Mouse (Mus musculus): ENCODE measurements around the gene Dcp1b. TPM values are rescaled to one million over a fixed set of nuclear protein-coding genes. Genes with fewer than 3 reads are reported as not detected.

Gene Dcp1b
- polyA plus RNA-seq, 1 experiment from 2014 or later = 15.6 TPM

DNA sequence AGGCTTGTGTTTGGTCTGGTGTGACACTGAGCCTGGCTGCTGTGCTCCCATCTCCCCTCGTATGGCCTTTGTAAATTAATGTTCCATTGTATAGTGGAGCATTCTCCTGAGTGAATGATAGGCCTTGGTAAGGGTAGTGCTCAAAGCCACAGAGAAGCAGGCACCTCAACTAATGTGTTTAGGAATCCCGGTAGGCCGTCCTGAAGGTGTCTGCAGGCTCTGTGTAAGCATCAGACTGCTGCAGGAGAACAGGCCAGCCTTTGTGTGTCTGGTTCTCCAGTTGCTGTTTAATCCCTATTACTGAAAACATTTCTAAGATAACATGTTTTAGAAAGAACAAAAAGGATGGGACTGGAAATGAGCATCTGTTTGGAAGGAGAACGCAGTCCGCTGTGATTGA, 43.5 kb downstream of the Dcp1b start:
- H3K4me2 ChIP-seq (ENCODE audit: low read length) = no peak overlapping the region
- H3K36me3 ChIP-seq (ENCODE audit: control insufficient read depth, insufficient read depth, low read length) = peaks cover 39% of the 10 kb centered on the region
- no peak overlapping the region for H3K4me3 ChIP-seq (replicated peaks; ENCODE audit: low read depth, low read length)
- DNase-seq (no peak), ATAC-seq (ENCODE audit: low FRiP score, low TSS enrichment) (no peak)
- H3K27me3 ChIP-seq (ENCODE audit: control insufficient read depth, insufficient read depth, low read length) = no peaks in the 10 kb centered on the region
- no peaks in the 10 kb centered on the region for H3K4me1 ChIP-seq (ENCODE audit: control insufficient read depth, insufficient read depth, low read length)
- H3K9ac ChIP-seq (replicated peaks; ENCODE audit: low read length) = no peak overlapping the region
- no peaks in the 10 kb centered on the region for H3K9me3 ChIP-seq (ENCODE audit: control insufficient read depth, low read length)
- H3K27ac ChIP-seq (replicated peaks; ENCODE audit: low read depth, low read length) = no peak overlapping the region
- 87% methylated on average over 5 of the region's 5 CpGs for WGBS

DNA sequence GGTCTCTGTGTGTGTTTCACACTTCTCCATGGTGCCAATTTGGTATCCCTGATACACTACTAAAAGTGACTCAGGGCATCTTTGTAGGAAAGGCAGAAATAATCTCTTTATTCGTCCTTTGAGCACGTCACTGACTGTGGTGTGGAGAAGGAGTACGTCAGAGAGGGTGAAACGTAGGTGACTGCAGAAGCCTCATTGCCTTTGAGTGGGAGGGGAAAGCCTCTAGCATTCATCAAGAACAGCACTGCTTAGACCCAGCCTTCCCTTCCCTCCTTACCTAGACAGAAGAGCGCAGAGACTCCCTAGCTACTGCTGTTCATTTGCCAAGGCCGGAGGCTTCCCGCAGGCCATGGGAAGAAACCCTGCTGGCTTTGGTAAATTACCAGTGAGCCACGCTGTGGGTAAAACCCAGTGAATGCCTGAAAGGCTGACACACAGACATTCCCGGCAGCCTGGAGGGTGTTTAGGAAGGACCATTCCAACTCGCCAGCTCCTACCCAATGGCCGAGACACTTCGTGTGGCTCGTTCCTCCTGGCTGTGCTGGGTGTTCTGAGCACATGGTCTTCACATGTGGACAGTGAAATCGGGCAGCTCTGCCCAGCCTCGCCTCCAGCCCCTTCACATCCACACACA, 44.3 kb downstream of the Dcp1b start:
- Histone ChIP-seq H3K36me3 (ENCODE audit: control insufficient read depth, insufficient read depth, low read length) (peaks cover 33% of the 10 kb centered on the region), H3K27ac (replicated peaks; ENCODE audit: low read depth, low read length) (no peak overlapping the region), H3K9ac (replicated peaks; ENCODE audit: low read length) (no peak overlapping the region), H3K4me1 (ENCODE audit: control insufficient read depth, insufficient read depth, low read length) (no peaks in the 10 kb centered on the region), H3K27me3 (ENCODE audit: control insufficient read depth, insufficient read depth, low read length) (no peaks in the 10 kb centered on the region), H3K4me2 (ENCODE audit: low read length) (no peak overlapping the region), H3K9me3 (ENCODE audit: control insufficient read depth, low read length) (no peaks in the 10 kb centered on the region), H3K4me3 (replicated peaks; ENCODE audit: low read depth, low read length) (no peak overlapping the region)
- DNase-seq = no peak
- WGBS = 80% methylated on average over 15 of the region's 15 CpGs
- ATAC-seq (ENCODE audit: low FRiP score, low TSS enrichment) = no peak

DNA sequence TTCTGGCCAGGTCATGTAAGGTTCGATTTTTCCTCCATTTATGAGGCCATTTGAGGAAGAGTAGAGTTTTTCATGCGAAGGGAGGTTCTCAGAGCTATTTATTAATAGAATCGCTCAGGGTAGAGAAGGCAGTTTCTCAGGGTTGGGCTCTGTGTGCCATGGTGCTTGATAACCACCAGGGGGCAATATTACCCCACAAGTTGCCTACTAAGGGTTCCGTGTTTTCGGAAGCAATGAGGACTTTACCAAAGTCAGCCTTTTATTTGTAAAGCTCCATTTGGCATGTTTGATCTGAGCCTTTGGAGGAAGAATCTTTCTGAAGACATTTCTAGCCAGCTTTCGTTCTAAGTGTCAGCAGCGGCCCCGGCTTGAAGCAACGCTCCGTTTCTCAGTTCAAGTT, 45.2 kb downstream of the Dcp1b start:
- peak; percentile 57; the same call in 1 of the 2 replicates for ATAC-seq (ENCODE audit: low FRiP score, low TSS enrichment)
- WGBS = 48% methylated on average over 10 of the region's 10 CpGs

DNA sequence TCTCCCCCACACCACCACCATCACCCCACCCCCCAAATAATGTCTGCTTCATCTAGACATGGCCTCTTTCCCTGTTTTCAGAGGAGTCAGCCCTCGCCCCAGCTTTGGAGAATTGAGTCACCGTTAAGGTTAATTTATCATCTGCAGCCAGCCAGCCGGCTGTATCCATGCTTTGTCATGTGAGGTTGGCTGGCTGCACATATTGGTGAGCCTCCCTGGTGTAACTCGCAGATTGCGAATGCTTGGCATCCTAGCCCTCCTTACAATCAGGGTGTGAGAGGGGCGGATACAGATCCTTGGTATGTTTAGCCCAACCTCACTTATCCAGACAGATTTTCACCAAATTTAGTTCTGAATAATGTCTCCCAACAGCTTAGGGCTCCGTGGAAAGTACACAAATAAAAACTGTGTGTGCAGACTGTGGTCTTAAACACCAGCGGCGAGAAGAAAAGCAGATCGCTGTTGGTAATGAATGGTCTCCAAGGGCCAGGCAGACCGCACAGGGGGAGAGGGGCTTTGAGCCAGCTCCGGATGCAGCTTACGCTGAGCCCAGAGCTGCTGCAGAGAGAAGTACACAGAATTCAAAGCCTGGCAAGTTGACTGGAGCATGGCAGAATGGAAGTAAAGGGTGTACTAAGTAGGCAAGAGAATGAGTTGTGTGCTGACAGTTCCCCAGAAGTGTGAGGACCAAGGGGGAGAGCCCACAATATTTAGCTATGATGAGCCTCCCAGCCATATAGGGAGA, 49.6 kb downstream of the Dcp1b start:
- Histone ChIP-seq H3K4me1 (ENCODE audit: control insufficient read depth, insufficient read depth, low read length) (no peaks in the 10 kb centered on the region; the same call in none of the 2 replicates), H3K9ac (replicated peaks; ENCODE audit: low read length) (no peak overlapping the region), H3K4me2 (ENCODE audit: low read length) (no peak overlapping the region), H3K36me3 (ENCODE audit: control insufficient read depth, insufficient read depth, low read length) (peaks cover 5% of the 10 kb centered on the region), H3K9me3 (ENCODE audit: control insufficient read depth, low read length) (no peaks in the 10 kb centered on the region), H3K27me3 (ENCODE audit: control insufficient read depth, insufficient read depth, low read length) (no peaks in the 10 kb centered on the region), H3K27ac (replicated peaks; ENCODE audit: low read depth, low read length) (peak overlapping the region; percentile 38), H3K4me3 (replicated peaks; ENCODE audit: low read depth, low read length) (no peak overlapping the region)
- ATAC-seq (ENCODE audit: low FRiP score, low TSS enrichment) (no peak), DNase-seq (peak; percentile 65)
- WGBS = 64% methylated on average over 13 of the region's 13 CpGs

More for the DNA sequence above, 45.2 kb downstream of the Dcp1b start:
- Histone ChIP-seq H3K4me2 (ENCODE audit: low read length) (no peak overlapping the region), H3K4me3 (replicated peaks; ENCODE audit: low read depth, low read length) (no peak overlapping the region), H3K4me1 (ENCODE audit: control insufficient read depth, insufficient read depth, low read length) (no peaks in the 10 kb centered on the region; the same call in none of the 2 replicates), H3K27me3 (ENCODE audit: control insufficient read depth, insufficient read depth, low read length) (no peaks in the 10 kb centered on the region), H3K27ac (replicated peaks; ENCODE audit: low read depth, low read length) (no peak overlapping the region), H3K36me3 (ENCODE audit: control insufficient read depth, insufficient read depth, low read length) (peaks cover 24% of the 10 kb centered on the region), H3K9me3 (ENCODE audit: control insufficient read depth, low read length) (no peaks in the 10 kb centered on the region), H3K9ac (replicated peaks; ENCODE audit: low read length) (no peak overlapping the region)
- DNase-seq = peak; percentile 90

DNA sequence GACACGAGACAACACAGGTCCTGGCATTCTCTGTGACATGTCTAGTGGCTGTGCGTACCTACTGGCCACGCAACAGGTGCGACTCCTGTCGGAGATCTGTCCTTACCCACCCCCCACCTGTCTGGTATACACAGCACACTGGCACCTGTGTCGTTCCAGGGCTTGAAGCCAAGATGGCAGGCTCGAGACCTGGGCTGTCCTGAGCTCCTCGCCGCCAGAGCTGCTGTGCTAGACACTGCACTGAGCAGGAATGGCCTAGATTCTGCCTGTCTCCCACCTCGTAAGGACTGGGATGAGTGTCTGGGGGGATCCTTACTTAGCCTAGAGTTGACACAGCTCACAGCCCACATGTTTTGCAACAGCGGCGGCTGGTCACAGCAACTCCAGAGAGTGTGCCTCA, 50.2 kb downstream of the Dcp1b start:
- no peak overlapping the region for H3K27ac ChIP-seq (replicated peaks; ENCODE audit: low read depth, low read length)
- H3K27me3 ChIP-seq (ENCODE audit: control insufficient read depth, insufficient read depth, low read length) = no peaks in the 10 kb centered on the region
- no peak overlapping the region for H3K4me3 ChIP-seq (replicated peaks; ENCODE audit: low read depth, low read length)
- no peaks in the 10 kb centered on the region for H3K9me3 ChIP-seq (ENCODE audit: control insufficient read depth, low read length)
- 82% methylated on average over 12 of the region's 12 CpGs for whole genome bisulfite sequencing
- H3K4me2 ChIP-seq (ENCODE audit: low read length) = no peak overlapping the region
- H3K9ac ChIP-seq (replicated peaks; ENCODE audit: low read length) = no peak overlapping the region
- H3K4me1 ChIP-seq (ENCODE audit: control insufficient read depth, insufficient read depth, low read length) = no peaks in the 10 kb centered on the region; the same call in none of the 2 replicates
- DNase-seq (no peak), ATAC-seq (ENCODE audit: low FRiP score, low TSS enrichment) (0 out of 2 replicates have a peak, but pooled peaks have one; percentile 11)
- peaks cover 5% of the 10 kb centered on the region; the same call in 1 of the 2 replicates for H3K36me3 ChIP-seq (ENCODE audit: control insufficient read depth, insufficient read depth, low read length)

DNA sequence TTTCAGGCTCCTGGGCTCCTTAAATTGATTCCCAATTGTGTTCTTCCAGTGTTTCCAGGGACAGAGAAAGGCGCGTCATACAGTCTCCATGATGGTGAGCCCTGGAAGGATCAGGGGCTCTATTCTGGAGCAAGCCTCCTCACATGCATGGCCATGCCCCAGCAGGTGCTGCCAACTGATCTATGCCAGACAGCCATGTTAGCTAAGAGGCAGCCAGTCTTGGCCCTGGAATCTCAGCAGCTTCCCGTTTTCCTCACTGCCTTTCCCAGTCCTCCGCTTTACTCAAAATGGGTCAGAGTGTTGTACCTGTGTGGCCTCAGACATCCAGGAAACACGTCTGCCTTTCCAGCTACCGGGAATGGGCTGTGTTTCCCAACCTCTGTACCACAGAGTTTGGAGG, 50.7 kb downstream of the Dcp1b start:
- Histone ChIP-seq H3K4me3 (replicated peaks; ENCODE audit: low read depth, low read length) (no peak overlapping the region), H3K27me3 (ENCODE audit: control insufficient read depth, insufficient read depth, low read length) (no peaks in the 10 kb centered on the region), H3K4me2 (ENCODE audit: low read length) (no peak overlapping the region), H3K36me3 (ENCODE audit: control insufficient read depth, insufficient read depth, low read length) (peaks cover 5% of the 10 kb centered on the region; the same call in 1 of the 2 replicates), H3K4me1 (ENCODE audit: control insufficient read depth, insufficient read depth, low read length) (no peaks in the 10 kb centered on the region; the same call in none of the 2 replicates), H3K9me3 (ENCODE audit: control insufficient read depth, low read length) (no peaks in the 10 kb centered on the region), H3K9ac (replicated peaks; ENCODE audit: low read length) (no peak overlapping the region), H3K27ac (replicated peaks; ENCODE audit: low read depth, low read length) (no peak overlapping the region)
- 91% methylated on average over 6 of the region's 6 CpGs for WGBS
- ATAC-seq (ENCODE audit: low FRiP score, low TSS enrichment) (no peak), DNase-seq (no peak)

DNA sequence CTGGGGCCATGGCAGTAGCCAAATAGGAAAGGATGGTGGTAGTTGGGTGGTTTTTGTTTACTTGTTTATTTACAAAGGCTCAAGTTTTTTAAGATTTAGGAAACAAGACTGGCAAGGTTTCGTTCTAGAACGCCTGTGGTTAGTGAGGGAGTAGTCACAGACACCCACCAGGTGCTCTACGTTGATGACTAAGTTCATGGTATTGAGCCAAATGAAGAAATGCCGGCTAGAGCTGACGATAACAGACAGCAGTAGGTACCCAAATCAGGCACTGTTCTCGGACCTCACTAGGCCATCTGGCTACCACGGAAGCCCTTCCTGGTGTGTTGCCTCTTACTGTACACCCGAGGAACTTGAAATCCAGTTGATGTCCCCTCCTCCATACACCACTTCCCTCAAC, 51.9 kb downstream of the Dcp1b start:
- Histone ChIP-seq H3K4me3 (replicated peaks; ENCODE audit: low read depth, low read length) (no peak overlapping the region), H3K4me1 (ENCODE audit: control insufficient read depth, insufficient read depth, low read length) (no peaks in the 10 kb centered on the region; the same call in none of the 2 replicates), H3K4me2 (ENCODE audit: low read length) (no peak overlapping the region), H3K36me3 (ENCODE audit: control insufficient read depth, insufficient read depth, low read length) (peaks cover under 1% of the 10 kb centered on the region; the same call in 1 of the 2 replicates), H3K9me3 (ENCODE audit: control insufficient read depth, low read length) (no peaks in the 10 kb centered on the region), H3K27me3 (ENCODE audit: control insufficient read depth, insufficient read depth, low read length) (no peaks in the 10 kb centered on the region), H3K9ac (replicated peaks; ENCODE audit: low read length) (no peak overlapping the region), H3K27ac (replicated peaks; ENCODE audit: low read depth, low read length) (no peak overlapping the region)
- WGBS = 91% methylated on average over 8 of the region's 8 CpGs
- ATAC-seq (ENCODE audit: low FRiP score, low TSS enrichment) = no peak
- DNase-seq = no peak

DNA sequence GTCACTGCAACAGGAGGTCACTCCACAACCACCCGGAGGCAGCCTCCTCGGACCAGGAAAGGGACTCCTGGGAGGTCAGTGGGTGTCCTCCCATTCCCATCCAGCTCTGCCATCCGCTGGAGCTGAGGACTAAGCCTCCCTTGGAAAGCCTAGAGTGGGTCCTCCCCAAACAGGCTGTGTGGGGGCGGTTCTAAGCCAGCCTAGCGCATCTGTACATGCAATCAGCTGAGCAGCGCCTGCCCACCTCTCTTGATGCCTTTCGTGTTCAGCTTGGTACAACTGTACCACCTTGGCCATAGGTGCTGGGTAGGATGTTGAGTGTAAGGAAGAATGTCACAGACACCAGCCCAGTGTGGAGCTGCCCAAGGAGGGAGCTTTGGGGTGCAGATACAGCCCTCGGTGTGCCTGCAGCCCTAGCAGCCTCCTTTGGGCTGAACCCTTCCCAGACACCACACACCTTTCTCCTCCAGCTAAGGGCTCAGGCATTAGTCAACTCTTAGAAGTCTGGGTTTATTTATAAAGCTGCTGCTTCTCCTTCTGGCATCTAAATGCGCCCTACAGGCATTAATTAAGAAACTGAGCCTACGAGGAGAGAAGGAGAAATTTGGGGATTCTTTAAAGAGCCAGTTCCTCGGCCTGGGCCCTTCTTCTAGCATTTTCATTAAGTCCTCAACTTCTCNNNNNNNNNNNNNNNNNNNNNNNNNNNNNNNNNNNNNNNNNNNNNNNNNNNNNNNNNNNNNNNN, 54.0 kb downstream of the Dcp1b start:
- H3K9ac ChIP-seq (replicated peaks; ENCODE audit: low read length) = no peak overlapping the region
- no peaks in the 10 kb centered on the region for H3K36me3 ChIP-seq (ENCODE audit: control insufficient read depth, insufficient read depth, low read length)
- H3K4me3 ChIP-seq (replicated peaks; ENCODE audit: low read depth, low read length) = no peak overlapping the region
- no peak overlapping the region for H3K4me2 ChIP-seq (ENCODE audit: low read length)
- ATAC-seq (ENCODE audit: low FRiP score, low TSS enrichment) (no peak), DNase-seq (no peak)
- 83% methylated on average over 11 of the region's 11 CpGs for WGBS
- H3K27me3 ChIP-seq (ENCODE audit: control insufficient read depth, insufficient read depth, low read length) = no peaks in the 10 kb centered on the region
- no peak overlapping the region for H3K27ac ChIP-seq (replicated peaks; ENCODE audit: low read depth, low read length)
- H3K4me1 ChIP-seq (ENCODE audit: control insufficient read depth, insufficient read depth, low read length) = no peaks in the 10 kb centered on the region; the same call in none of the 2 replicates
- H3K9me3 ChIP-seq (ENCODE audit: control insufficient read depth, low read length) = no peaks in the 10 kb centered on the region

All from midbrain, embryonic 14.5 days (tissue).